ENCODE assay signal across 23 mouse cellular contexts in the genomic region with DNA sequence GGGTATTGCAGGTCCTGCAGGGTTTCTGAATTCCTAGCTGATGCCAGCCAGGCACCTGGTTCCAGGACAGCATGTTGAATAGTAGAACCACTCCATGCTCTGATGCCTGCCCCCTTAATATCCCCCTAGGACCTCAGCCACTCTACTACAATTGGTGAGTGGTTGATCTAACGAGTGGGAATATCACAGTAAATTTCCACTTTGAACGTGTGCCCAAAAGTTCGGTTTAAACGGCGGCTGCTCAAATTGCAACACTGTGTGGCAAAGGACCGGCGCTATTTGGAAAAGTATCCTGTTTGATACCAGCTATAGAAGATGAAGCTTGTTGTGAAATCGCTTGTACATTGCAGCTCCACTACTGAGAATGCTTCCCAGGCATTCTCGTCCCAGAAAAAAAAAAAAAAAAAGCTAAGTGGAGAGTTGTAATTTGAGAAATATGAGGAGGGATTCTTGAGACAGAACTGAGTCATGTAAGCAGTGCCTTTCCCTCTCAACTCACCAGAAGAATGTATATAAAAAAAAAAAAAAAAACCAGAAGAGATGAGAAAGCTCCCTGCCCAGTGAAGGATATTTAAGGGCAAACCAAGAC. TPM values are rescaled to one million over a fixed set of nuclear protein-coding genes. Genes with fewer than 3 reads are reported as not detected.
DNase-seq lines count a peak whose midpoint lies in the region; ATAC-seq and TF ChIP-seq lines count a peak whose summit lies in the region.
"Had no signal": no experiment of that assay in that cellular context is flagged by ENCODE, and none has a peak within 500 bp of the region (broad histone marks: within the 10 kb centered on the region; RNA-seq: fewer than 3 reads in every experiment).

No protein-coding gene starts in this region.

- no peaks in the 10 kb centered on the region for H3K9me3 ChIP-seq in lung, embryonic 15.5 days
- H3K9me3 ChIP-seq: embryonic facial prominence, embryonic 15.5 days; forebrain, embryonic 12.5 days; heart, embryonic 13.5 days; hindbrain, embryonic 12.5 days had no signal

- H3K9ac ChIP-seq in lung, embryonic 15.5 days = no peak overlapping the region
- H3K9ac ChIP-seq: embryonic facial prominence, embryonic 15.5 days; forebrain, embryonic 12.5 days; heart, embryonic 13.5 days; hindbrain, embryonic 12.5 days had no signal

- no peak for TF ChIP-seq POLR2A in embryonic fibroblast, embryonic 13.5 days (IDR thresholded peaks at IDR 0.05; ENCODE audit: low read depth, low read length)

- H3K4me1 ChIP-seq in lung, embryonic 15.5 days = peaks cover 14% of the 10 kb centered on the region
- peaks cover 11% of the 10 kb centered on the region for H3K4me1 ChIP-seq in embryonic fibroblast, embryonic 13.5 days (ENCODE audit: control insufficient read depth, insufficient read depth, low read length)
- H3K4me1 ChIP-seq: heart, embryonic 13.5 days; hindbrain, embryonic 12.5 days had no signal

- whole genome bisulfite sequencing in lung, embryonic 15.5 days = 24% methylated on average over 9 of the region's 9 CpGs

- no peak overlapping the region for H3K4me2 ChIP-seq in lung, embryonic 15.5 days
- H3K4me2 ChIP-seq: embryonic facial prominence, embryonic 15.5 days; forebrain, embryonic 12.5 days; heart, embryonic 13.5 days; hindbrain, embryonic 12.5 days had no signal

- peak; percentile 50; the same call in 1 of the 2 replicates for ATAC-seq in lung, embryonic 15.5 days (ENCODE audit: borderline replicate concordance, extremely low read depth, low FRiP score, low TSS enrichment)
- ATAC-seq: forebrain, embryonic 16.5 days; hindbrain, embryonic 16.5 days; inflammation-experienced regulatory T-cells, adult 6 months had no signal

- intact Hi-C loops in heart, postnatal 10 days (cut with DNase I) = loop anchor here (10.0 kb wide), 1 partner anchor 374 kb away; no protein-coding TSS in a partner anchor

- H3K36me3 ChIP-seq in lung, embryonic 15.5 days = no peaks in the 10 kb centered on the region
- H3K36me3 ChIP-seq: embryonic facial prominence, embryonic 15.5 days; forebrain, embryonic 12.5 days; heart, embryonic 13.5 days; hindbrain, embryonic 12.5 days had no signal

- no peak overlapping the region for H3K4me3 ChIP-seq in lung, embryonic 15.5 days
- H3K4me3 ChIP-seq in embryonic fibroblast, embryonic 13.5 days (ENCODE audit: insufficient read depth, low read length) = no peak overlapping the region
- H3K4me3 ChIP-seq: embryonic facial prominence, embryonic 15.5 days; forebrain, embryonic 12.5 days; gastrocnemius, adult 2 months; heart, embryonic 13.5 days; hindbrain, embryonic 12.5 days had no signal

- H3K27me3 ChIP-seq in lung, embryonic 15.5 days = no peaks in the 10 kb centered on the region
- H3K27me3 ChIP-seq: embryonic facial prominence, embryonic 15.5 days; forebrain, embryonic 12.5 days; hindbrain, embryonic 12.5 days had no signal

- peak; percentile 80 for DNase-seq in heart, adult 11 months
- DNase-seq in heart, postnatal 10 days = no peak
- no peak for DNase-seq in lung, postnatal 25 days (ENCODE audit: low spot score)
- peak; percentile 6 for DNase-seq in lung, postnatal 14 days
- DNase-seq in right cerebral cortex, postnatal 25 days = no peak
- DNase-seq: adrenal gland, adult 2 months; adrenal gland, postnatal 25 days; cerebellum, adult 2 months; cerebellum, postnatal 14 days; gastrocnemius, adult 2 months; gastrocnemius, postnatal 25 days; heart, postnatal 4 days had no signal

- no peak for TF ChIP-seq CTCF in embryonic fibroblast, embryonic 13.5 days (IDR thresholded peaks at IDR 0.05; ENCODE audit: borderline replicate concordance, insufficient read depth, low read length)

- peak overlapping the region; percentile 41 for H3K27ac ChIP-seq in lung, embryonic 15.5 days
- peak overlapping the region; percentile 48; the same call in 1 of the 2 replicates for H3K27ac ChIP-seq in embryonic fibroblast, embryonic 13.5 days (ENCODE audit: insufficient read depth, low read length)
- H3K27ac ChIP-seq: embryonic facial prominence, embryonic 15.5 days; forebrain, embryonic 12.5 days; gastrocnemius, adult 2 months; heart, embryonic 13.5 days; hindbrain, embryonic 12.5 days had no signal

RNA-seq across cellular contexts. Expression of gene Shisa6, which starts 26.8 kb away (rescaled TPM):
- total RNA-seq in heart, postnatal 10 days (2021) = under 1 TPM; 0.15 to 0.38 TPM
- 0.11 and 0.31 TPM in 2 replicates for polyA plus RNA-seq in lung, embryonic 15.5 days (2015; fragmentation: Nextera tagmentation; extraction: Ambion mirVana)
- polyA plus RNA-seq in embryonic fibroblast, embryonic 13.5 days (2011; ENCODE audit: insufficient read length, low read depth, missing spikeins) = 0.72 and 1.7 TPM in 2 replicates
- total RNA-seq: CH12.LX; granulocyte monocyte progenitor cell, adult 5-6 weeks had no signal
- polyA plus RNA-seq: inflammation-experienced regulatory T-cells, adult 6 months had no signal

Comparison
In these comparisons a context has a peak if more than half of its experiments do, and no peak if none do; other contexts are left out.
1. DNase-seq: peak in heart, adult 11 months (single experiment) and lung, postnatal 14 days (single experiment); none in heart, postnatal 10 days (0 of 2), lung, postnatal 25 days (single experiment) and right cerebral cortex, postnatal 25 days (single experiment).